Mouse (Mus musculus) liver, embryonic 14.5 days (tissue): Measurements from ENCODE around the gene Rbms1. TPM values are rescaled to one million over a fixed set of nuclear protein-coding genes. Genes with fewer than 3 reads are reported as not detected.
"Not testable (repeated sequence)": the region's sequence is repeated elsewhere in the genome, so short reads cannot be mapped to it uniquely, and the experiment has no call there.

Experiments
- ATAC-seq: fragments of 200-750 bp; cut with Nextera tagmentation; 2 replicates; pipeline ENCODE4 v1.8.0; 2017; ENCODE audit warnings: moderate number of reproducible peaks, mild to moderate bottlenecking, moderate library complexity; ENCODE audit not compliant: insufficient read depth
- DNase-seq, 3 experiments: peaks; one replicate each; pipeline ENCODE4 v3.0.0-alpha.2; 2012 to 2013; ENCODE audit warnings: low read depth in 3 of 3, low spot score in 3 of 3
- H3K27ac ChIP-seq: fragments of 300-500 bp; sonication (generic); 2 replicates; pipeline ENCODE4 v1.5.1; 2014; ENCODE audit warnings: moderate library complexity, mild to moderate bottlenecking, control low read depth, inconsistent platforms
- H3K27me3 ChIP-seq: fragments of 300-500 bp; sonication (generic); 2 replicates; pipeline ENCODE4 v1.6.1; 2014; ENCODE audit warnings: mild to moderate bottlenecking, low read length, moderate library complexity; ENCODE audit not compliant: control insufficient read depth, insufficient read depth
- H3K36me3 ChIP-seq: fragments of 300-500 bp; sonication (generic); replicated peaks from 2 replicates; pipeline ENCODE4 v1.6.1; 2014; ENCODE audit warnings: low read depth; ENCODE audit not compliant: control insufficient read depth, insufficient read depth
- H3K4me1 ChIP-seq, 2 experiments: fragments of 200-500 bp in 1 of 2; fragments of 300-500 bp in 1 of 2; sonication (generic) in 1 of 2; replicated peaks; 2 replicates each; pipeline ENCODE4 v1.6.1; 2012 to 2014; ENCODE audit warnings: antibody characterized with exemption in 1 of 2, inconsistent platforms in 1 of 2, low read length in 1 of 2; ENCODE audit not compliant: control insufficient read depth in 2 of 2, insufficient read depth in 2 of 2
- H3K4me2 ChIP-seq: fragments of 300-500 bp; sonication (generic); 2 replicates; pipeline ENCODE4 v1.6.1; 2014; ENCODE audit warnings: low read depth, mild to moderate bottlenecking, control low read depth, moderate library complexity
- H3K4me3 ChIP-seq, 2 experiments: fragments of 200-500 bp in 1 of 2; fragments of 300-500 bp in 1 of 2; sonication (generic) in 1 of 2; 2 replicates each; pipeline ENCODE4 v1.5.1; 2012 to 2014; ENCODE audit warnings: low read depth in 2 of 2, low read length in 2 of 2, mild to moderate bottlenecking in 2 of 2, control low read depth in 1 of 2, inconsistent platforms in 1 of 2, moderate library complexity in 1 of 2; ENCODE audit not compliant: insufficient read depth in 1 of 2
- H3K9ac ChIP-seq: fragments of 300-500 bp; sonication (generic); replicated peaks from 2 replicates; pipeline ENCODE4 v1.6.1; 2014; ENCODE audit warnings: mild to moderate bottlenecking, control low read depth, moderate library complexity
- H3K9me3 ChIP-seq: fragments of 300-500 bp; sonication (generic); 2 replicates; pipeline ENCODE4 v1.6.1; 2016; ENCODE audit warnings: low read length, mixed read lengths; ENCODE audit not compliant: control insufficient read depth
- CTCF ChIP-seq: IDR thresholded peaks from 2 replicates; pipeline ENCODE4 v1.5.1; 2016; ENCODE audit warnings: antibody characterized with exemption, low read depth, control low read depth
- EP300 ChIP-seq: IDR thresholded peaks from 2 replicates; pipeline ENCODE4 v1.6.1; 2016; ENCODE audit warnings: antibody characterized with exemption, low read depth
- WGBS: fragments of 180-500 bp; shearing (Covaris S2); extraction: QIAGEN DNeasy Blood & Tissue Kit; methylation state at CpG from one replicate; pipeline ENCODE4 v1.1.7; 2014; ENCODE audit not compliant: insufficient replicate concordance; 5-methylcytosine and 5-hydroxymethylcytosine counted together
- polyA plus RNA-seq, 2 experiments: library from polyadenylated mRNA; depleted of rRNA in 1 of 2; stranded (reverse) in 1 of 2; unstranded in 1 of 2; fragments of >200 nt; fragmentation: Nextera tagmentation in 1 of 2; extraction: Ambion mirVana in 1 of 2; gene quantifications; 2 replicates each; pipeline versions ENCODE4 v1.2.1 to v1.2.3; 2012 to 2014

The Rbms1 gene
- polyA plus RNA-seq, 2 experiments, result 16.8 to 31.8 TPM

GRCm38 (mm10) chr2:60837616-60838015 is 125.4 kb downstream of the Rbms1 start:
- DNase-seq, result no peak
- Histone ChIP-seq H3K9me3 (no peaks in the 10 kb centered on the region), H3K4me2 (no peak overlapping the region), H3K9ac (no peak overlapping the region), H3K27me3 (no peaks in the 10 kb centered on the region), H3K4me3 (no peak overlapping the region), H3K27ac (no peak overlapping the region), H3K36me3 (no peaks in the 10 kb centered on the region; the same call in 1 of the 2 replicates), H3K4me1 (peaks cover 0 to 24% of the 10 kb centered on the region in 2 experiments; a peak in 3 of 4 replicates)
- ATAC-seq, result no peak
- 67% methylated on average over 5 of the region's 5 CpGs for WGBS
- TF ChIP-seq EP300, result no peak
- no peak for TF ChIP-seq CTCF

GRCm38 (mm10) chr2:60836237-60836636 is 126.8 kb downstream of the Rbms1 start:
- ATAC-seq (no peak), DNase-seq (no peak)
- TF ChIP-seq EP300 (no peak), CTCF (no peak)
- 82% methylated on average over 7 of the region's 7 CpGs for WGBS
- Histone ChIP-seq H3K27ac (no peak overlapping the region), H3K4me3 (no peak overlapping the region), H3K27me3 (no peaks in the 10 kb centered on the region), H3K4me1 (peaks cover 0 to 24% of the 10 kb centered on the region in 2 experiments; a peak in 3 of 4 replicates), H3K4me2 (no peak overlapping the region), H3K9me3 (no peaks in the 10 kb centered on the region), H3K36me3 (no peaks in the 10 kb centered on the region), H3K9ac (no peak overlapping the region)

GRCm38 (mm10) chr2:60834293-60834692 is 128.7 kb downstream of the Rbms1 start:
- no peaks in the 10 kb centered on the region for H3K36me3 ChIP-seq
- H3K9me3 ChIP-seq, result no peaks in the 10 kb centered on the region
- DNase-seq, result no peak
- H3K27ac ChIP-seq, result no peak overlapping the region
- ATAC-seq, result no peak
- no peaks in the 10 kb centered on the region for H3K27me3 ChIP-seq
- no peak overlapping the region for H3K4me2 ChIP-seq
- peaks cover 0 to 22% of the 10 kb centered on the region in 2 experiments; a peak in 3 of 4 replicates for H3K4me1 ChIP-seq
- WGBS, result 78% methylated on average over 7 of the region's 7 CpGs
- no peak for TF ChIP-seq EP300
- TF ChIP-seq CTCF, result no peak
- no peak overlapping the region for H3K9ac ChIP-seq
- H3K4me3 ChIP-seq, result no peak overlapping the region

GRCm38 (mm10) chr2:60832254-60832653 is 130.7 kb downstream of the Rbms1 start:
- no peaks in the 10 kb centered on the region for H3K27me3 ChIP-seq
- no peak overlapping the region for H3K4me3 ChIP-seq
- DNase-seq (no peak), ATAC-seq (no peak)
- no peak overlapping the region for H3K4me2 ChIP-seq
- 70% methylated on average over 8 of the region's 8 CpGs for WGBS
- H3K9ac ChIP-seq, result no peak overlapping the region
- H3K4me1 ChIP-seq, result peaks cover 0 to 7% of the 10 kb centered on the region in 2 experiments; a peak in 2 of 4 replicates
- H3K27ac ChIP-seq, result no peak overlapping the region
- TF ChIP-seq CTCF, result no peak
- no peak for TF ChIP-seq EP300
- H3K9me3 ChIP-seq, result no peaks in the 10 kb centered on the region
- no peaks in the 10 kb centered on the region for H3K36me3 ChIP-seq

- H3K4me2 ChIP-seq, H3K9me3 ChIP-seq, H3K9ac ChIP-seq, H3K4me3 ChIP-seq, ATAC-seq, H3K36me3 ChIP-seq, H3K4me1 ChIP-seq, H3K27ac ChIP-seq, H3K27me3 ChIP-seq, DNase-seq: not testable (repeated sequence)
- 38% methylated on average over 1 of the region's 1 CpGs for WGBS
Observed at GRCm38 (mm10) chr2:60830464-60830863, 132.5 kb downstream of the Rbms1 start.
